Mouse (Mus musculus) heart, embryonic 10.5 days (tissue): ENCODE results near the gene Evx1. TPM values are rescaled to one million over a fixed set of nuclear protein-coding genes. Genes with fewer than 3 reads are reported as not detected.

ENCODE experiments used
- DNase-seq: peaks from one replicate; pipeline ENCODE4 v3.0.0-alpha.2; 2017; ENCODE audit warnings: low spot score
- H3K27ac ChIP-seq: fragments of 300-500 bp; sonication (generic); 2 replicates; pipeline ENCODE4 v1.5.1; 2016; ENCODE audit warnings: mild to moderate bottlenecking
- H3K27me3 ChIP-seq: fragments of 300-500 bp; sonication (generic); 2 replicates; pipeline ENCODE4 v1.6.1; 2016; ENCODE audit warnings: mild to moderate bottlenecking; ENCODE audit not compliant: poor library complexity, insufficient read depth, severe bottlenecking
- H3K36me3 ChIP-seq: fragments of 300-500 bp; sonication (generic); 2 replicates; pipeline ENCODE4 v1.6.1; 2016; ENCODE audit warnings: mild to moderate bottlenecking, moderate library complexity
- H3K4me1 ChIP-seq: fragments of 300-500 bp; sonication (generic); 2 replicates; pipeline ENCODE4 v1.6.1; 2016; ENCODE audit warnings: mild to moderate bottlenecking
- H3K4me3 ChIP-seq: fragments of 300-500 bp; sonication (generic); 2 replicates; pipeline ENCODE4 v1.5.1; 2016; ENCODE audit warnings: mild to moderate bottlenecking, moderate library complexity
- H3K9me3 ChIP-seq: fragments of 300-500 bp; sonication (generic); 2 replicates; pipeline ENCODE4 v1.6.1; 2016; ENCODE audit warnings: mild to moderate bottlenecking, moderate library complexity
- WGBS: fragments of 180-500 bp; shearing (Covaris S2); methylation state at CpG from one replicate; pipeline ENCODE4 v1.1.7; 2016; 5-methylcytosine and 5-hydroxymethylcytosine counted together
- polyA plus RNA-seq: library from polyadenylated mRNA; unstranded; fragments of >200 nt; fragmentation: Nextera tagmentation; extraction: Ambion mirVana; gene quantifications from 2 replicates; pipeline ENCODE4 v1.2.1, GENCODE M21; 2016

The Evx1 gene
- polyA plus RNA-seq, 1 experiment from 2014 or later: 0.10 TPM

- no peaks in the 10 kb centered on the region for H3K9me3 ChIP-seq
- H3K27ac ChIP-seq: no peak overlapping the region
- DNase-seq: no peak
- WGBS: 60% methylated on average over 3 of the region's 3 CpGs
- no peak overlapping the region for H3K4me3 ChIP-seq
- H3K27me3 ChIP-seq: peaks cover 67% of the 10 kb centered on the region
- H3K36me3 ChIP-seq: no peaks in the 10 kb centered on the region
- peaks cover 9% of the 10 kb centered on the region for H3K4me1 ChIP-seq
Measured at GRCm38 (mm10) chr6:52303426-52303825, 9.9 kb upstream of the Evx1 start.

DNA sequence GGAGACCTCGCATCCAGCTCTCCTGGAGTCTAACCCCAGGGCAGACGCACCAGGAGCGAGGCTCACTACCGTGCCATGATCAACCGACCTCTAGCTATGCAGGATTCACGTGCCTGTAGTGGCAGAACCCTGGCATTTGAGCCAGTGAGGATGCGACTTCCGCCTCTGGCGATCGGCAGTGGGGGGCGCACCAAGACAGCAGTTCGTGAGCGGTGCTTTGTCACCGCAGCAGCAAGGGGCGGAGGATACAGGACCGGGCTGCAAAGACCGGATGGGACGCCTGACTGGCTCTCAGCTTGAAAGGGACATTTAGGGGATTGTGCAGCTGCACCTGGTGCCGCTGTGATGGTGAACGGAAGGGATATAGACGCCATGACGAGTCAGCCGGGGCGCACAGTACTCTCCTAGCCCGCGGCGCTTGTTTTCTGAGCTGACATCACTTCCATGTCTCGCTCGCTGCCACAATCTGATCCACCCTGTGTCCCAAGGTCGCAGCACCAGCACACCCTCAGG lies 7.4 kb upstream of the Evx1 start:
- peaks cover 82% of the 10 kb centered on the region for H3K27me3 ChIP-seq
- no peaks in the 10 kb centered on the region for H3K36me3 ChIP-seq
- H3K27ac ChIP-seq: peak overlapping the region; percentile 59
- no peak for DNase-seq
- peak overlapping the region; percentile 64 for H3K4me3 ChIP-seq
- H3K9me3 ChIP-seq: no peaks in the 10 kb centered on the region
- peaks cover 15% of the 10 kb centered on the region for H3K4me1 ChIP-seq
- WGBS: under 1% methylated on average over 30 of the region's 30 CpGs

DNA sequence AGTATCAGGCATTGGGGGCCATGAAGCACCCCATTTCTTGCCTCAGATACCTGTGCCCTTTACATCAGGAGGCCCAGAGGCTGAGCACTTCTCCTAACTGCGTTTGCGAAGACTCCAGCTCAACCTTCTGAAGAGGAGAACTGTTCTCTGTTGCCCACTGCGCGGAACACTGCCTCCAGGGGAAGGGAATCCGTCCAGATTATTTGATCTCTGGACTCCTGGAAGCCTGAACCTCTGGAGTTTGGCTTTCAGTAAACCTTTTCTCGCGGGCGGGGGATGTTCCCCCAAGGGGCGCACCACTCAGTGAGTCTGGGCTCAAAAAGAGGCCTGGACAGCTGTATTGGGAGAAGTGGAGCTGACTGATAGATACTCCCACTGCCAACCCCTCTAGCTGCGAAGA lies 3.5 kb upstream of the Evx1 start:
- no peak overlapping the region for H3K4me3 ChIP-seq

GRCm38 (mm10) chr6:52310366-52310765 lies 2.9 kb upstream of the Evx1 start:
- DNase-seq: no peak
- H3K9me3 ChIP-seq: no peaks in the 10 kb centered on the region
- H3K27me3 ChIP-seq: peaks cover 99% of the 10 kb centered on the region
- peak overlapping the region; percentile 43 for H3K4me3 ChIP-seq
- H3K4me1 ChIP-seq: peaks cover 27% of the 10 kb centered on the region
- no peaks in the 10 kb centered on the region for H3K36me3 ChIP-seq
- 2% methylated on average over 24 of the region's 24 CpGs for WGBS
- no peak overlapping the region for H3K27ac ChIP-seq

More for the DNA sequence above, 3.5 kb upstream of the Evx1 start:
- Histone ChIP-seq H3K27ac (no peak overlapping the region), H3K27me3 (peaks cover 99% of the 10 kb centered on the region), H3K4me1 (peaks cover 27% of the 10 kb centered on the region), H3K9me3 (no peaks in the 10 kb centered on the region), H3K36me3 (no peaks in the 10 kb centered on the region)
- DNase-seq: no peak
- WGBS: 29% methylated on average over 10 of the region's 10 CpGs

- peaks cover 31% of the 10 kb centered on the region for H3K4me1 ChIP-seq
- DNase-seq: no peak
- H3K27ac ChIP-seq: no peak overlapping the region
- H3K4me3 ChIP-seq: no peak overlapping the region
- H3K9me3 ChIP-seq: no peaks in the 10 kb centered on the region
- peaks cover 99% of the 10 kb centered on the region for H3K27me3 ChIP-seq
- WGBS: 3% methylated on average over 6 of the region's 6 CpGs
- H3K36me3 ChIP-seq: no peaks in the 10 kb centered on the region
Measured at GRCm38 (mm10) chr6:52311661-52312557, 1.4 kb upstream of the Evx1 start.

GRCm38 (mm10) chr6:52312558-52312915 lies 761 bp upstream of the Evx1 start:
- Histone ChIP-seq H3K36me3 (no peaks in the 10 kb centered on the region), H3K9me3 (no peaks in the 10 kb centered on the region), H3K27ac (no peak overlapping the region), H3K4me1 (peaks cover 34% of the 10 kb centered on the region), H3K4me3 (no peak overlapping the region), H3K27me3 (peaks cover 99% of the 10 kb centered on the region)
- WGBS: 3% methylated on average over 8 of the region's 8 CpGs
- no peak for DNase-seq

DNA sequence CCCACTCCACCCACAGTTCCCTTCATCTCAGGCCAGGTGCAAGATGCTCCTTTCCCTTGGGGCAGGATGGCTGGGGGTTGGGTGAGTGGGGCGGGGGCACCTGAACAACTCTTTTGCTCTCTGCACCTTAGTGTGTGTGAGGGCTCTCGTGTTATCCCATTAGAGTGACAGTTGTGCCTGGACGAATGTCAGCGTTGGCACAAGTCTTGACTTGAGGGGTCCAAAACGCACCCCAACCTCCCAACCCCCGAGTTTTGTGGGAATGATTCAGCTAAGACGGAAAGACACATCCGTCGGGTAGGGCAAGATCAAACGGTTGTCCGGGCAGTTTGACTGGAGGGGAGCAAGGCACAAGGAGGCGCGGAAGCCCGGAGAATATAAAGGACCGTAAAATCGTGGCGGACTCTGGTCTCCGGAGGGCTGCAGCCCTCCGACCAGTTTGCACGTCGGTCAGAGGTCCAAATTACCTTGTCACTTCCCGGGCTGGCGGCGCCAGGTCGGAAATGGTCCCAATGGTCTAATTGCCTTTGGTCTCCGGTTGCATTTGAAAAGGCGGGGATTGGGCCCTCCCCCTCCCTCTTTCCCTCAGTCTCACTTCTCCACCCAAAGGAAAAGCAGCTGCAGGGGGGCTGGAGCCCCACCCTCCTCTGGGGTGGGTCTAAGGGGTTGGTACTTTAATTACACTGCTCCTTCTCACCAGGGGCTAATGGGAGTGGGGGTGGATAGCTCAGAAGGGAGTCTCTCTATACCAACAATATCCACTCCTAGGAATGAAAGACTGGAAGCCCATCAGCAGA lies 1.2 kb downstream of the Evx1 start:
- Histone ChIP-seq H3K9me3 (no peaks in the 10 kb centered on the region), H3K27ac (no peak overlapping the region), H3K4me3 (peak overlapping the region; percentile 31), H3K27me3 (peaks cover 99% of the 10 kb centered on the region), H3K4me1 (peaks cover 34% of the 10 kb centered on the region), H3K36me3 (no peaks in the 10 kb centered on the region)
- DNase-seq: no peak
- under 1% methylated on average over 27 of the region's 27 CpGs for whole genome bisulfite sequencing

- no peak overlapping the region for H3K27ac ChIP-seq
- 11% methylated on average over 27 of the region's 27 CpGs for WGBS
Measured at GRCm38 (mm10) chr6:52315441-52316412, 2.4 kb downstream of the Evx1 start.

DNA sequence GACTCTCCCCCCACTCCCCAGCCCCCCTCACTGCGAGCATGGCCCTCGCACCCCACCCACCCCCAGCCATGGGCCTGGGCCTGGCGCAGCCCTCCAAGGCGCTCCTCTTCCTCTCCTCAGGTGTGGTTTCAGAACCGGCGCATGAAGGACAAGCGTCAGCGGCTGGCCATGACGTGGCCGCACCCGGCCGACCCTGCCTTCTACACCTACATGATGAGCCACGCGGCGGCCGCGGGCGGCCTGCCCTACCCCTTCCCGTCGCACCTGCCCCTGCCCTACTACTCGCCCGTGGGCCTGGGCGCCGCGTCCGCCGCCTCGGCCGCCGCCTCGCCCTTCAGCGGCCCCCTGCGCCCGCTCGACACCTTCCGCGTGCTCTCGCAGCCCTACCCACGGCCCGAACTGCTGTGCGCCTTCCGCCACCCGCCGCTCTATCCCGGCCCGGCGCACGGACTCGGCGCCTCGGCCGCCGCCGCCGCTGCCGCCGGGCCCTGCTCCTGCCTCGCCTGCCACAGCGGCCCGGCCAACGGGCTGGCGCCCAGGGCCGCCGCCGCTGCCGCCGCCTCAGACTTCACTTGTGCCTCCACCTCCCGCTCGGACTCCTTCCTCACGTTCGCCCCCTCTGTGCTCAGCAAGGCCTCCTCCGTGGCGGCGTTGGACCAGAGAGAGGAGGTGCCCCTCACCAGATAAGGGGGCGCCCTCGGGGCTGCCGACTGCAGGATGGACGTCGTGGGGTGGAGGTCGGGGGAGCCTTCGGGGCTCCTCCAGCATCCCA lies 3.3 kb downstream of the Evx1 start:
- H3K9me3 ChIP-seq: no peaks in the 10 kb centered on the region
- H3K27me3 ChIP-seq: peaks cover 99% of the 10 kb centered on the region
- peak overlapping the region; percentile 53 for H3K4me3 ChIP-seq
- peaks cover 28% of the 10 kb centered on the region for H3K4me1 ChIP-seq
- WGBS: 7% methylated on average over 81 of the region's 81 CpGs
- H3K36me3 ChIP-seq: no peaks in the 10 kb centered on the region
- peak overlapping the region; percentile 67 for H3K27ac ChIP-seq
- DNase-seq: no peak

More at GRCm38 (mm10) chr6:52315441-52316412, 2.4 kb downstream of the Evx1 start:
- Histone ChIP-seq H3K4me3 (peak overlapping the region; percentile 53; the same call in 1 of the 2 replicates), H3K27me3 (peaks cover 99% of the 10 kb centered on the region), H3K36me3 (no peaks in the 10 kb centered on the region), H3K4me1 (peaks cover 28% of the 10 kb centered on the region), H3K9me3 (no peaks in the 10 kb centered on the region)
- DNase-seq: no peak

DNA sequence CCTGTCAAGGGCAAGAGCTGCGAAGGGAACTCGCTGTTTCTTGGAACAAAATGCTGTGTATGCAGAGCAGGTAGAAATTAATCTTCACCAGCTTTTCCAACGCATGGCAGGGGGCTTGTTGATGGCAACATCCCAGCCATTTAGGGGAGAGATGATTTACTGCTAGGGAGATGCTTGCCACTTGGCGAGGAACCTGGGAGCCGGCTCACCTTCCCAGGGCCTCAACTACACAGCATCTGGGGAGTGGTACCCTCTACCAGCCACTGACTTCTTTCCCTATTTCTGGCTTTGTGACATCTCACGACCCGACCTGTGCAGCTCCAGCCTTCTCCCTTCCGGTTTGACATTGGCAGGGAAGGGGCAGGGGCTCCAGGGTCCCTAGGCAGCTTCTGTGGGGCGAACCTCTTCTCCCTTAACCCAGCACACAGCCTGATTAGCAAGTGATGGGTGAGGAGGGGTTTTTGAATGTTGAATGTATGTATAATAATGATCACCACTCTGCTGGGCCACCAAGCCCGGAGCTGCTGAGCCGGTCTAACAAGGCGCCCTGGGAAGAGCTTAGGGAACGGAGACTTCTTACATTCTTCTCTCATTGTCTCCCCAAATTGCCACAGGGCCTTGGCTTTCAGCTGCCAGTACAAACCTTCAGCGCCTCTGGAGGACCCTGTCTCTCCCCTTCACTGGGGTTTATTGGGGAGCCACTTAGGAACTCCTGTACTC lies 4.3 kb downstream of the Evx1 start:
- DNase-seq: no peak
- no peaks in the 10 kb centered on the region for H3K36me3 ChIP-seq
- no peaks in the 10 kb centered on the region for H3K9me3 ChIP-seq
- peaks cover 99% of the 10 kb centered on the region for H3K27me3 ChIP-seq
- no peak overlapping the region for H3K4me3 ChIP-seq
- peaks cover 28% of the 10 kb centered on the region for H3K4me1 ChIP-seq
- H3K27ac ChIP-seq: no peak overlapping the region
- 25% methylated on average over 14 of the region's 14 CpGs for WGBS

DNA sequence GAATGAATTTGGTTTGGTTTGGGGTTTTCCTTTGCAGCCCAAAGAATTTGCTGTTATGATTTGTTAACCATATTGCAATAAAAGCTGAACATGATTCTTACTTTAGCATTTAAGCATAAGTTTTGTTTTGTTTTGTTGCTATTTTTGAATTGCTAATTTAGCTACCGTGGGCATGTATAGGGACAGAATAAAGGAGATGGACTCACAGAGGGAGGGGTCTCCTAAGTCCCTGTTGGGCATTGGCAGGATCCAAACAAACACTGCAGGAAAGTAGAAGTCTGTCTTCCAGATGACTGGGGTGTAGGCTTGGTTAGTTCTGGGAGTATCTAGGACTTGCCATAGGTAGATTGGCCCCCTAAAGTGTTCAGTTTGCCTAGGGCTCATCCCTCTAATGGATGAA lies 5.0 kb downstream of the Evx1 start:
- peaks cover 100% of the 10 kb centered on the region for H3K27me3 ChIP-seq

More for the DNA sequence above, 5.0 kb downstream of the Evx1 start:
- Histone ChIP-seq H3K4me1 (peaks cover 27% of the 10 kb centered on the region), H3K36me3 (no peaks in the 10 kb centered on the region), H3K27ac (no peak overlapping the region), H3K4me3 (no peak overlapping the region), H3K9me3 (no peaks in the 10 kb centered on the region)
- DNase-seq: no peak
- 33% methylated on average over 1 of the region's 1 CpGs for WGBS
